Mouse (Mus musculus) lung, adult 2 months (tissue): ENCODE measurements around the gene Dennd5b.

Experiments
- CTCF ChIP-seq: fragments of 200-500 bp; IDR thresholded peaks from 2 replicates; pipeline ENCODE4 v1.5.1; 2011; ENCODE audit warnings: mild to moderate bottlenecking, low read length, control low read depth; ENCODE audit not compliant: insufficient read depth
- POLR2A ChIP-seq: fragments of 200-500 bp; IDR thresholded peaks from 2 replicates; pipeline ENCODE4 v1.6.1; 2011; ENCODE audit warnings: low read depth, mild to moderate bottlenecking, control low read depth, low read length, borderline replicate concordance; ENCODE audit errors: extremely low read depth

DNA sequence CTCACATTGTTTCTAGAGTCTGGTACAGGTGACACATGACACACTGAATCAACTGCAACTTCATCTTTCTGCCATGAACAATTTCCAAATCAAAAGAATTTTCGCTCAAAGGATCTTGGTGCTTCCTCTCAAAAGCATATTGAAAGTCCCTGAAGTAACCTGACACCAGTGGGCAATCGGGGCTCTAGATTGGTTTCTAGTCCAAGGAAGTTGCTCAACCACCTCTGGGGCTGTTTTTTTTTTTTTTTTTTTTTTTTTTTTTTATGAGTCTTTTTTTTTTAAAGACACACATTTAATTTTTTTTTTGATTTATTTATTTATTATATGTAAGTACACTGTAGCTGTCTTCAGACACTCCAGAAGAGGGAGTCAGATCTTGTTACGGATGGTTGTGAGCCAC lies 121.0 kb downstream of the Dennd5b start:
- no peak for TF ChIP-seq CTCF
- TF ChIP-seq POLR2A: no peak
